In the genomic region with DNA sequence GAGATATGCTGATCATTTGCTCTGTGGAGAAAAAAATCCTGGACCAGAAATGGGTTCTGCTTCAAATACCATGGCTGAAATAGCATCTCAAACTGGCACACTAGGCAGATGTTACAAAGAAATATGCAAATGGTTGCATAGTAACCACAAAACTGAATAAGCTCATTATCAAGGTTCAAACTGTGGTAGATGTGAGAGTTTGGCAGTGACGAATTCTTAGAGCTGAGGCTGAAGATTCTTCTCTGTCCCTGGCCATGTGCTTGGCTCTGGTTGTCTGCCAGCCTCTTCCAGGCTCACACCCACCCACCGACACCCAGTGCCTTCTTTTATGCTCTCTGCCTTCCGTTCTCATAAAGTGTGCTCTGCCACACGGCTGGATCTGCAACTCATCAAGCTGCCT, we compare ENCODE assay signal across 11 mouse cellular contexts. TPM values are rescaled to one million over a fixed set of nuclear protein-coding genes. Genes with fewer than 3 reads are reported as not detected.
DNase-seq lines count a peak whose midpoint lies in the region; ATAC-seq lines count a peak whose summit lies in the region.
"Had no signal": no experiment of that assay in that cellular context is flagged by ENCODE, and none has a peak within 500 bp of the region (broad histone marks: within the 10 kb centered on the region; RNA-seq: fewer than 3 reads in every experiment).

No protein-coding gene starts in this region.

- WGBS in midbrain, embryonic 15.5 days, result 41% methylated on average over 4 of the region's 4 CpGs
- 68% methylated on average over 4 of the region's 4 CpGs for WGBS in heart, embryonic 10.5 days
- 79% methylated on average over 4 of the region's 4 CpGs for WGBS in embryonic facial prominence, embryonic 10.5 days

- no peak overlapping the region for H3K4me2 ChIP-seq in midbrain, embryonic 15.5 days

- 0 out of 2 replicates have a peak, but pooled peaks cover 3% of the 10 kb centered on the region for H3K4me1 ChIP-seq in midbrain, embryonic 15.5 days
- H3K4me1 ChIP-seq in heart, embryonic 10.5 days, result no peaks in the 10 kb centered on the region
- H3K4me1 ChIP-seq in embryonic facial prominence, embryonic 10.5 days, result no peaks in the 10 kb centered on the region

- no peak overlapping the region for H3K4me3 ChIP-seq in midbrain, embryonic 15.5 days
- no peak overlapping the region for H3K4me3 ChIP-seq in heart, embryonic 10.5 days
- no peak overlapping the region for H3K4me3 ChIP-seq in embryonic facial prominence, embryonic 10.5 days

- ATAC-seq in midbrain, embryonic 15.5 days (replicated peaks), result peak; percentile 67
- ATAC-seq: Patski had no signal

- H3K36me3 ChIP-seq in midbrain, embryonic 15.5 days (replicated peaks), result no peaks in the 10 kb centered on the region
- H3K36me3 ChIP-seq in heart, embryonic 10.5 days, result no peaks in the 10 kb centered on the region
- H3K36me3 ChIP-seq in embryonic facial prominence, embryonic 10.5 days (replicated peaks), result no peaks in the 10 kb centered on the region

- H3K9me3 ChIP-seq in midbrain, embryonic 15.5 days, result no peaks in the 10 kb centered on the region
- H3K9me3 ChIP-seq in heart, embryonic 10.5 days, result no peaks in the 10 kb centered on the region
- no peaks in the 10 kb centered on the region for H3K9me3 ChIP-seq in embryonic facial prominence, embryonic 10.5 days

- no peak overlapping the region for H3K9ac ChIP-seq in midbrain, embryonic 15.5 days

- DNase-seq in A20 (ENCODE audit: low read depth, low spot score) (peak; percentile 81), MN1 (ENCODE audit: low spot score) (peak; percentile 20)
- DNase-seq in layer of hippocampus, adult 8-10 months (ENCODE audit: low spot score in 2 of 2), result peak; percentile 65 to 71
- no peak for DNase-seq in heart, embryonic 10.5 days (ENCODE audit: low spot score)
- no peak for DNase-seq in embryonic facial prominence, embryonic 10.5 days (ENCODE audit: low spot score)
- no peak for DNase-seq in urinary bladder, postnatal 4 days (ENCODE audit: low spot score in 2 of 2)
- DNase-seq: cerebellum, adult 11 months; kidney, postnatal 4 days; retina, postnatal 1 day had no signal

- H3K27me3 ChIP-seq in midbrain, embryonic 15.5 days (replicated peaks), result no peaks in the 10 kb centered on the region
- H3K27me3 ChIP-seq in heart, embryonic 10.5 days (ENCODE audit: insufficient read depth, poor library complexity, severe bottlenecking), result no peaks in the 10 kb centered on the region
- H3K27me3 ChIP-seq in embryonic facial prominence, embryonic 10.5 days (replicated peaks; ENCODE audit: low read depth, poor library complexity, severe bottlenecking), result no peaks in the 10 kb centered on the region

- H3K27ac ChIP-seq in midbrain, embryonic 15.5 days, result no peak overlapping the region
- H3K27ac ChIP-seq in heart, embryonic 10.5 days, result no peak overlapping the region
- H3K27ac ChIP-seq in embryonic facial prominence, embryonic 10.5 days (replicated peaks), result no peak overlapping the region

RNA-seq across cellular contexts. Expression of gene Ptprc, which starts 26.7 kb away (rescaled TPM):
- 10 to 100 TPM in 2 of 4 experiments, 1 to 10 TPM in 2; 2.5 to 20.9 (median 11.8) TPM for total RNA-seq in layer of hippocampus, adult 8-10 months (2022)
- polyA plus RNA-seq in midbrain, embryonic 15.5 days (2015; fragmentation: Nextera tagmentation; extraction: Ambion mirVana), result 1.1 and 1.2 TPM in 2 replicates
- 0.48 and 0.57 TPM in 2 replicates for polyA plus RNA-seq in heart, embryonic 10.5 days (2016; fragmentation: Nextera tagmentation; extraction: Ambion mirVana)
- polyA plus RNA-seq in embryonic facial prominence, embryonic 10.5 days (2016; fragmentation: Nextera tagmentation; extraction: Ambion mirVana), result 1.6 and 1.8 TPM in 2 replicates

Comparison
In these comparisons a context has a peak if more than half of its experiments do, and no peak if none do; other contexts are left out.
1. DNase-seq: peak in A20 (single experiment), MN1 (single experiment) and layer of hippocampus, adult 8-10 months (2 of 2); none in heart, embryonic 10.5 days (single experiment), embryonic facial prominence, embryonic 10.5 days (single experiment) and urinary bladder, postnatal 4 days (0 of 2).